Mouse (Mus musculus) neural tube, embryonic 10.5 days (tissue): ENCODE measurements around the gene Rgmb.

Source experiments
- DNase-seq: peaks from one replicate; pipeline ENCODE4 v3.0.0-alpha.2; 2017; ENCODE audit warnings: low spot score; ENCODE audit errors: extremely low spot score

Gene Rgmb

DNA sequence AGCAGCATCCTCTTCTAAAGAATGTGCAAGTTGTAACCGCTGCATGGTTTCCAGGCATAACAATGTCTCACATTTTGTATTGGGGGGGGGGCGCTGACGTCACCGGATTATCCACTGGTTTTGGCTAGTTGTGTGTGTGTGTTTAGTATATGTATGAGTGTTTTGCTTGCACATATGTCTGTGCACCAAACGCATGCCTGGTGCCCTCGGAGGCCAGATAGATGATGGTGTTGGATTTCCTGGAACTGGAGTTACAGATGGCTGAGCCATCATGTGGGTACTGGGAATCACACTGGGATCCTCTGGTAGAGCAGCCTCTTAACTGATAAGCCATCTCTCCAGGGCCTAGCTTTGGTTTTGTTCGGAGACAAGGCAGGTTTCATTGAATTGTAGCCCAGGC is 8.5 kb downstream of the Rgmb start:
- peak; percentile 13 for DNase-seq

DNA sequence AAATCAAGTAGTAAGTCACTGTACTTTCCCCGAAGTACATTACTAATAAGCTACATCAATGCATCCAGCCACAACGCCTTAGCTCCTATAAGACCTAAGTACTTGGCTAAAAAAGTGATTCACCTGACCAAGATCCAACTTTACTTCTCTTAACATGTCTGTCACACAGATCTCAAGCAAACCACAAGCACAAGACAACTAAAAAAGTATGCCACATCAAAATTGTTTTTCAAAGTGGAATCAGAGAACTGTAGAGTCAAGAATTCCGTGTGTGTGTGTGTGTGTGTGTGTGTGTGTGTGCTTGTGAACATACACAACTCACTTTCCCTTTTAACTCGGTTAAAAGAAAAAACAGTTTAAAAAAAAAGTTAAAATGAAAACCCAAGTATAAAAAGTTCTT is 9.1 kb downstream of the Rgmb start:
- DNase-seq: peak; percentile 4

GRCm38 (mm10) chr17:15820761-15821160 is 10.1 kb downstream of the Rgmb start:
- DNase-seq: no peak

DNA sequence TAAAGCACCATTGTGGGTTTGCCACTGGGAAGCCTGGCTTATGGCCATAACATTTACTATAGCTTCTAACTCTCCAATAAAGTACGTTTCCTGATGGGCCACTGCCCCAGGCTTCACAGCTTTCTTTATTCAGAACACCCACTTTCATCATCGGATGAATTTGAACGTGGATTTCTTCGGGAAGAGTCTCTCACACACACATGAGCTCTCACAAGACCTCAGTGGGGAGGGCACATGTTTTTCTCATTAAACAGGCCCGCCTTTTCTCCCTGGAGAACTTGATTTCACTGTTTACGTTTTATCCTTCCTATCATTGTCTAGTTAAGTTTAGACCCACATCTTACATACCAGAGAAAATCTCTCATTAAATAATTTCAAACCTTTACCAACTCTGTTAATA is 10.7 kb downstream of the Rgmb start:
- DNase-seq: no peak

DNA sequence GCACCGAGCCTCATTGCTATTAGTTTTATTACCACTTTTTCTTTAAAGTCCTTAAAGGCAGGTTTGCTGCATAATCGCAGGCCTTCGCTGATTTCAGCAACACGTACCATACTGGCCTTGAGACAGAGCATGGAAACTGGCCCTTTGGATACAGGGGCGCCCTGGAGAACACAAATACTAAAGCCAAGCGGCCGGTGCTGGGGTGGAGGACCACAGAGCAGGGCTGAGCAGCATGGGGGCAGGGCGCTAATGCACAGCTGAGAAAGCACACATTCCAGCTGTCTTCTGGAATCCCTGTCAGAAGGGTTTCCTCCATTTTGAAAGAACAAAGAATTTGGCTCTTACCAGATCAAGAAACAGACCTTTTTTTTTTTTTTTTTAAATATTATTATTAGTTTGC is 12.5 kb downstream of the Rgmb start:
- DNase-seq: peak; percentile 15

- DNase-seq: peak; percentile 13
These were observed 13.2 kb downstream of the Rgmb start for GRCm38 (mm10) chr17:15817634-15818033.

DNA sequence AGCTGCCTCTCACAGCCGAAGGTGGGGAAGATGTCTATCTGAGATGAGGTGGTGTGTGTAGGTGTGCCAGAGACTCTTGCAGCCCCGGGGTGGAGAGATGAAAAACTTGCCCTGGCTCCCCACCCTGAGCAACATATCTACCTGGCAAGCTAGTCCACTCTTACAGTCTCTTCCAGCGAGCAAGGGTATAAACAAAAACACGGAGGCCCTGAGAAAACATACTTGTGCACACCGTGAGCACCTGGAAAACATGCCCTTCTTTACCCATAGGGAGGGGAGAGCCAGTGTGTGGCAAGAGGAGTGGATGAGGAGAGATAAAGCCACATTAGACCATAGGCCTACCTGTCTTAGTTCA is 13.8 kb downstream of the Rgmb start:
- DNase-seq: peak; percentile 10

- DNase-seq: peak; percentile 3
These were observed 14.3 kb downstream of the Rgmb start for GRCm38 (mm10) chr17:15816379-15817095.

DNA sequence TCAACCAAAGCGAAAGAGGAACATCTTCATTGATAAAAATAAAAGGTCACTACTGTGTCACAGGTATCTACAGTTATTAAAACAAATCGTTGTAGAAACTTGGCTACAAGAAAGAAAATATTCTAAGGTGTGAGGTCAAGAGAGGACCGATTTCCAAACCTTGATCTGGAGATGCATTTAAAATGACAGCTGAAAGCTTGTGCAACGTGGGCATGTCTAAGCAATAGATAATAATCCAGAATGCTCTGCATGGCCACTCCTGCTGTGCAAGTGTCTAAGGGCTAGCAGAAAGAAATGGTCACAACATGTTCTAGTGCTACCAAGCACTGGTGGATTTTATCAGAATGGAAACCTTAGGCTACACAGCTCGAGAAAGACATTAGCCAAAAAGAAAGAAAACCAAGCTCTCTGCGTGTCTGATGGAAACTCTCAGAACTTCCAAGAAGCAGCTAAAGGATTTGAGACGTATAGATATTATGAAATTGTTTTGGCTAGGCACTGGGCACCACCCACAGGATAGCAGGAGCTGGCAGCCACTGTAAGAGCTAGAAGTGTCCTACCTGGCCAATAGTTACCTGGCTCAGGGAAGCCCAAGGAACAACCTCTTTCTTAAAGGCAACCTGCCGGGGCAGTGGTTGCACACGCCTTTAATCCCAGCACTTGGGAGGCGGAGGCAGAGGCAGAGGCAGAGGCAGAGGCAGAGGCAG is 15.4 kb downstream of the Rgmb start:
- no peak for DNase-seq

GRCm38 (mm10) chr17:15813658-15814212 is 17.1 kb downstream of the Rgmb start:
- no peak for DNase-seq

- no peak for DNase-seq
These were observed 18.6 kb downstream of the Rgmb start for GRCm38 (mm10) chr17:15812136-15812778.

DNA sequence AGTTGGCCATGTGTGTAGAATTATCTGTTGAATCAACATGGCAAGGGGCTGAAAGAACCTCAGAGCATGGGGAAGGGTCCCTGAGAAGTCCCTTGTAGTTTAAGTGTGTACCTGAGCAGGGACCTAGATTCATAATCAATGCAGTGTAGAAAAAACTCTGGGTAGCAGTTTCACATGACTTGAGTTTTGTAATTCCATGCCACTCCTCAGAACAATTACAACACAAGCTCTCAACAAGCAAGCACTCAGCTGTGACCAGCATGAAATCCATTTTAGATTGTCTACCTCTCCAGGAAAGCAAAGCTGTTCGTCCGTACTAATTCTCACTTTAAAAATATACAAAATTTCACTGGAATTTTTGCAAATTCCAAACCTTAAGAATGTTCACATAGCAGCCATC is 20.9 kb downstream of the Rgmb start:
- DNase-seq: no peak

GRCm38 (mm10) chr17:15808468-15809374 is 22.1 kb downstream of the Rgmb start:
- no peak for DNase-seq

GRCm38 (mm10) chr17:15808015-15808414 is 22.8 kb downstream of the Rgmb start:
- no peak for DNase-seq

GRCm38 (mm10) chr17:15807295-15807984 is 23.4 kb downstream of the Rgmb start:
- DNase-seq: no peak

- no peak for DNase-seq
These were observed 26.6 kb downstream of the Rgmb start for GRCm38 (mm10) chr17:15804008-15804812.

DNA sequence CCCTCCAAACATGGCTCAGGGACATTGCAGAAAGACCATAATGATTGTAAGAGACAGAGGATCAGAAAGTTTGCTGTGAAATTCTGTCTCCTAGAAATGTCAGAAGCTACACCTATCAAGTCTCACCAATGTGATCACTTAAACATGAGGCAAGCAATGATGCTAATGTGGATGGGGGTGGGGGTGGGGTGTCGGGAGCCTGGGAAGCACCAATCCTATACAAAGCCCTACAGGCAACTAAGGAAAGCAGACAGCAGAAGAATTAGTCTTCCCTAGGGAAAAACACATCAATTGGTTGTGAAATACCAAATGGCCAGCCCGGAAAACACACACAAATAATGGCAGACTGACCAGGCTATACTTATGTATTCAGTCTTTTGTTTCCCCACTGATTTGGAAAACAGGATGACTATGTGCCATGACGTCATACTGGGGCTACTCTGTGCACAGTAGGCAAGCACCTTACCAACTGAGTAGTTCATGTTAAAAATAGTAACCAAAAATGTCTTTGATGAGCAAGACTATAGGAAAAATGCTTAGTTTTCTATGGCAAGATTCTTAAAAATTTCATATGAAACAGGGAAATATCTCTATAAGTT is 31.5 kb downstream of the Rgmb start:
- no peak for DNase-seq

DNA sequence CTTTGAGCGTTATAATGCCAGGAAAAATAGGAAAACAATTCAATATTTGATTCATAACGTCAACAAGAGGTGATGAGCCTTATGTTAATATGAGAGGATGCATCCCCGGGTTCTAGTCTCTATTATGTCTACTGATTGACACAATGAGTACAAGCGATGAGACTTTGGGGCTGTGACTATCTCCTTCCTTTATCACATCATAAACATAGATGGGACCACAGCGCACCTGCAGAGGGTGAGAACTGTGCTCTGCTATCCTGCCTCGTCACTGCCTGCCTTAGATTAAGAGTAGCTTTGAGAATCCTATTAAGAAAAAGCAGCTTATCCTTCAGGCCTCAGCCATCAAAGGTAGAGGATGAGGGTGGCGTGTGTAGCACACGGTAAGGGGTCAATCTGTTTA is 40.1 kb downstream of the Rgmb start:
- no peak for DNase-seq

DNA sequence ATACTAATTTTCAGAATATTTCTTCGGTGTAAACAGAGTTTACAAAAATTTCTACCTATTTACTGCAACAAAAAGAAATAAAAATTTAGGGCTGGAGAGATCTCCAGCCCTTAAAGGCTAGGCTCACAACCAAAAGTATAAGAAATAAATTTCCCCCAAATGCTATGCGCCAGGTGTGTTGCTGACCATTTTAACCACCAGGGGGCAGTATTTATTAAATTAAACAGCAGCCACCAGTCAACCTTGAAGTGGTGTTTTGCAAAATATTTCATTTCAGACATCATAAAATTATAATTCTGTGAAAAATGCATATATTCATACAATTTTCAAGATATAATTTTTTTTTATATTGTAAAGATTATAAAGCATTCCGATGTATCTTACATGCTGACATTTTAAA is 43.8 kb downstream of the Rgmb start:
- no peak for DNase-seq
